ENCODE assay signal across 8 mouse cellular contexts in the genomic region with DNA sequence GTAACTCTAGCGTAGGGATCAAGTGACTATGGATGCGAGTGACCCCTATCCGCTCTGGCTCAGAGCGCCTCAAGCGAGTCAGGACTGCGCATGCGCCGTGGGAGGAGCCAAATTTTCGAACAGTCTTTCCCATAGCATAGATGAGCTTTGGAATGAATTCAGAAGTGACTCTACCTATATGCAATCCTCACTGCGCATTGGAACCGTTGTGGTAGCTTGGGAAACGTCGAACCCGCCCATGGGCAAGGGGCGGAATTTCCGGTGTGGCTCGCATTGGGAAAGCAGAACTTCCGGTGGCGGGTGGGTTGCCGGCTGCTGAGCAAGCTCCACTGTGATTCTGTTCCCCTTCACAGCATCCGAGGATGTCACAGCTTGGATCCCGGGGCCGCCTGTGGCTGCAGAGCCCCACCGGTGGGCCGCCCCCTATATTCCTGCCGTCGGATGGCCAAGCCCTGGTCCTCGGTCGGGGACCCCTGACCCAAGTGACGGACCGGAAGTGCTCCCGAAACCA. TPM values are rescaled to one million over a fixed set of nuclear protein-coding genes. Genes with fewer than 3 reads are reported as not detected.
DNase-seq lines count a peak whose midpoint lies in the region; ATAC-seq and TF ChIP-seq lines count a peak whose summit lies in the region.

A gene (plus strand): TSS at position 98 of the 511 bp plus-strand sequence.

- peak within 1 kb of the TSS; percentile 63 for H3K4me2 ChIP-seq in CH12.LX (ENCODE audit: insufficient read depth, low read depth, poor library complexity, severe bottlenecking)
- peak within 1 kb of the TSS; percentile 95 for H3K4me2 ChIP-seq in heart, embryonic 15.5 days
- H3K4me2 ChIP-seq in liver, embryonic 14.5 days (ENCODE audit: low read depth): peak within 1 kb of the TSS; percentile 83
- peak within 1 kb of the TSS; percentile 73 for H3K4me2 ChIP-seq in neural tube, embryonic 11.5 days (ENCODE audit: low read depth)
- peak within 1 kb of the TSS; percentile 92 for H3K4me2 ChIP-seq in stomach, postnatal 0 days (replicated peaks; ENCODE audit: low read depth)

- peaks cover 18 to 44% of the 10 kb centered on the region in 2 experiments for H3K36me3 ChIP-seq in CH12.LX (replicated peaks in 1 of 2; ENCODE audit: control insufficient read depth in 1 of 2, insufficient read depth in 1 of 2, low read length in 1 of 2)
- H3K36me3 ChIP-seq in forebrain, embryonic 10.5 days (replicated peaks): peaks cover 46% of the 10 kb centered on the region
- peaks cover 11% of the 10 kb centered on the region for H3K36me3 ChIP-seq in heart, embryonic 15.5 days
- no peaks in the 10 kb centered on the region; the same call in 1 of the 2 replicates for H3K36me3 ChIP-seq in liver, embryonic 14.5 days (replicated peaks; ENCODE audit: control insufficient read depth, insufficient read depth, low read depth)
- H3K36me3 ChIP-seq in neural tube, embryonic 11.5 days (ENCODE audit: control insufficient read depth, insufficient read depth, low read length): peaks cover 4% of the 10 kb centered on the region
- H3K36me3 ChIP-seq in stomach, postnatal 0 days (ENCODE audit: control insufficient read depth, insufficient read depth, low read length): peaks cover 2% of the 10 kb centered on the region; the same call in 1 of the 2 replicates

- H3K9me3 ChIP-seq in CH12.LX (replicated peaks; ENCODE audit: low read length): no peaks in the 10 kb centered on the region
- no peaks in the 10 kb centered on the region for H3K9me3 ChIP-seq in forebrain, embryonic 10.5 days
- no peaks in the 10 kb centered on the region for H3K9me3 ChIP-seq in heart, embryonic 15.5 days (replicated peaks)
- no peaks in the 10 kb centered on the region for H3K9me3 ChIP-seq in liver, embryonic 14.5 days (ENCODE audit: control insufficient read depth, low read length)
- H3K9me3 ChIP-seq in neural tube, embryonic 11.5 days (ENCODE audit: control insufficient read depth, low read length): no peaks in the 10 kb centered on the region
- H3K9me3 ChIP-seq in stomach, postnatal 0 days (ENCODE audit: control insufficient read depth, low read length): no peaks in the 10 kb centered on the region

- under 1% methylated on average over 32 of the region's 32 CpGs for WGBS in forebrain, embryonic 10.5 days
- WGBS in heart, embryonic 15.5 days: 0% methylated on average over 32 of the region's 32 CpGs
- WGBS in liver, embryonic 14.5 days (ENCODE audit: insufficient replicate concordance): under 1% methylated on average over 32 of the region's 32 CpGs
- under 1% methylated on average over 32 of the region's 32 CpGs for WGBS in neural tube, embryonic 11.5 days
- under 1% methylated on average over 32 of the region's 32 CpGs for WGBS in stomach, postnatal 0 days

- TF ChIP-seq POLR2A in CH12.LX (IDR thresholded peaks at IDR 0.05; ENCODE audit: low read depth, low read length): peak; percentile 79

- in situ Hi-C loops in CH12.LX (cut with MboI; ENCODE audit: low pct_ligation_motif_present, low pct_unique_long_range_greater_than_20kb, low sequenced_read_pairs): loop anchor here (10.0 kb wide), 1 partner anchor 98 kb away; no protein-coding TSS in a partner anchor

- dilution Hi-C loops in CH12.LX (cut with MboI; ENCODE audit: extremely low pct_ligation_motif_present, extremely low pct_unique_long_range_greater_than_20kb, low sequenced_read_pairs): no loop called here

- peak within 1 kb of the TSS; percentile 74 for H3K9ac ChIP-seq in CH12.LX (ENCODE audit: insufficient read depth, low read depth)
- peak within 1 kb of the TSS; percentile 88 for H3K9ac ChIP-seq in heart, embryonic 15.5 days
- peak within 1 kb of the TSS; percentile 83 for H3K9ac ChIP-seq in liver, embryonic 14.5 days (replicated peaks)
- peak within 1 kb of the TSS; percentile 76 for H3K9ac ChIP-seq in neural tube, embryonic 11.5 days (ENCODE audit: low read length)
- peak within 1 kb of the TSS; percentile 85 for H3K9ac ChIP-seq in stomach, postnatal 0 days (ENCODE audit: low read length)

- peak within 1 kb of the TSS; percentile 64 to 92 (median 72) for H3K4me3 ChIP-seq in CH12.LX (replicated peaks in 1 of 3; ENCODE audit: low read depth in 2 of 3, low read length in 2 of 3, poor library complexity in 1 of 3)
- peak within 1 kb of the TSS; percentile 93 for H3K4me3 ChIP-seq in forebrain, embryonic 10.5 days
- H3K4me3 ChIP-seq in heart, embryonic 15.5 days: peak within 1 kb of the TSS; percentile 86
- peak within 1 kb of the TSS; percentile 89 to 96 for H3K4me3 ChIP-seq in liver, embryonic 14.5 days (ENCODE audit: insufficient read depth in 1 of 2, low read depth in 2 of 2, low read length in 2 of 2)
- H3K4me3 ChIP-seq in neural tube, embryonic 11.5 days (ENCODE audit: low read depth, low read length): peak within 1 kb of the TSS; percentile 70
- H3K4me3 ChIP-seq in stomach, postnatal 0 days (ENCODE audit: low read depth, low read length): peak within 1 kb of the TSS; percentile 63

- ATAC-seq in heart, embryonic 15.5 days (replicated peaks; ENCODE audit: insufficient number of reproducible peaks, insufficient read depth, low FRiP score, low read depth): peak; percentile 8
- ATAC-seq in liver, embryonic 14.5 days (ENCODE audit: insufficient read depth): peak; percentile 40
- ATAC-seq in neural tube, embryonic 11.5 days (ENCODE audit: insufficient read depth, low FRiP score, low TSS enrichment): peak; percentile 32; the same call in 1 of the 2 replicates
- ATAC-seq in stomach, postnatal 0 days (ENCODE audit: low FRiP score, low TSS enrichment): peak; percentile 5; the same call in 1 of the 2 replicates

- peaks cover 8% of the 10 kb centered on the region; the same call in 1 of the 2 replicates for H3K79me2 ChIP-seq in CH12.LX (replicated peaks; ENCODE audit: control insufficient read depth, extremely low read depth, insufficient read depth, poor library complexity, severe bottlenecking)

- H3K4me1 ChIP-seq in CH12.LX (ENCODE audit: control insufficient read depth in 1 of 2, insufficient read depth in 2 of 2): peaks cover 28 to 68% of the 10 kb centered on the region in 2 experiments
- H3K4me1 ChIP-seq in forebrain, embryonic 10.5 days: peaks cover 79% of the 10 kb centered on the region
- peaks cover 70% of the 10 kb centered on the region for H3K4me1 ChIP-seq in heart, embryonic 15.5 days (replicated peaks)
- H3K4me1 ChIP-seq in liver, embryonic 14.5 days (replicated peaks; ENCODE audit: control insufficient read depth in 2 of 2, insufficient read depth in 2 of 2, low read length in 1 of 2): peaks cover 27 to 28% of the 10 kb centered on the region in 2 experiments
- H3K4me1 ChIP-seq in neural tube, embryonic 11.5 days (ENCODE audit: control insufficient read depth, insufficient read depth, low read length): peaks cover 29% of the 10 kb centered on the region
- H3K4me1 ChIP-seq in stomach, postnatal 0 days (replicated peaks; ENCODE audit: control insufficient read depth, insufficient read depth): peaks cover 2% of the 10 kb centered on the region; the same call in 1 of the 2 replicates

- no peaks in the 10 kb centered on the region for H3K27me3 ChIP-seq in CH12.LX (replicated peaks)
- no peaks in the 10 kb centered on the region for H3K27me3 ChIP-seq in forebrain, embryonic 10.5 days (ENCODE audit: poor library complexity, severe bottlenecking)
- H3K27me3 ChIP-seq in heart, embryonic 15.5 days: no peaks in the 10 kb centered on the region
- H3K27me3 ChIP-seq in liver, embryonic 14.5 days (ENCODE audit: control insufficient read depth, insufficient read depth, low read length): no peaks in the 10 kb centered on the region
- no peaks in the 10 kb centered on the region for H3K27me3 ChIP-seq in neural tube, embryonic 11.5 days (ENCODE audit: control insufficient read depth, insufficient read depth, low read length)
- no peaks in the 10 kb centered on the region for H3K27me3 ChIP-seq in stomach, postnatal 0 days (ENCODE audit: control insufficient read depth, insufficient read depth, low read length)

- TF ChIP-seq CTCF in CH12.LX (conservative IDR thresholded peaks at IDR 0.05 in 1 of 2, IDR thresholded peaks at IDR 0.05 in 1 of 2; ENCODE audit: low read depth in 2 of 2, low read length in 2 of 2): no peak
- peak; percentile 18; the same call in 1 of the 2 replicates for TF ChIP-seq CTCF in liver, embryonic 14.5 days (IDR thresholded peaks at IDR 0.05; ENCODE audit: low read depth)
- TF ChIP-seq CTCF in stomach, postnatal 0 days (IDR thresholded peaks at IDR 0.05; ENCODE audit: low read depth): no peak

- TF ChIP-seq EP300 in CH12.LX (IDR thresholded peaks at IDR 0.05; ENCODE audit: low read length): no peak
- TF ChIP-seq EP300 in liver, embryonic 14.5 days (IDR thresholded peaks at IDR 0.05; ENCODE audit: low read depth): no peak
- TF ChIP-seq EP300 in stomach, postnatal 0 days (optimal IDR thresholded peaks at IDR 0.05): no peak

- TF ChIP-seq RAD21 in CH12.LX (IDR thresholded peaks at IDR 0.05; ENCODE audit: low read depth, low read length): no peak

- peak within 1 kb of the TSS; percentile 85 for H3K27ac ChIP-seq in CH12.LX (ENCODE audit: insufficient read depth, low read depth)
- H3K27ac ChIP-seq in forebrain, embryonic 10.5 days: peak within 1 kb of the TSS; percentile 94
- H3K27ac ChIP-seq in heart, embryonic 15.5 days: peak within 1 kb of the TSS; percentile 93
- peak within 1 kb of the TSS; percentile 92 for H3K27ac ChIP-seq in liver, embryonic 14.5 days
- H3K27ac ChIP-seq in neural tube, embryonic 11.5 days (ENCODE audit: low read depth, low read length): peak within 1 kb of the TSS; percentile 84
- H3K27ac ChIP-seq in stomach, postnatal 0 days (replicated peaks): peak within 1 kb of the TSS; percentile 87

- DNase-seq in CH12.LX (ENCODE audit: extremely low read depth): peak; percentile 93
- DNase-seq in c-Kit-positive CD71-negative TER-119-negative erythroid progenitor cells, embryonic 14.5 days (ENCODE audit: low read depth): peak; percentile 87
- DNase-seq in forebrain, embryonic 10.5 days (ENCODE audit: extremely low spot score, low spot score): peak; percentile 89
- DNase-seq in kidney, postnatal 25 days: peak; percentile 86 to 90
- peak; percentile 74 to 81 (median 76) for DNase-seq in liver, embryonic 14.5 days (ENCODE audit: low read depth in 3 of 3, low spot score in 3 of 3)
- DNase-seq in neural tube, embryonic 11.5 days (ENCODE audit: low spot score): peak; percentile 89
- DNase-seq in stomach, postnatal 0 days (ENCODE audit: low spot score): peak; percentile 85

TF ChIP-seq in CH12.LX, 34 proteins besides CTCF, POLR2A, EP300 and RAD21 (continues in another document):
- 0 out of 2 replicates have a peak, but pooled peaks have one; percentile 36 for TF ChIP-seq UBTF (IDR thresholded peaks at IDR 0.05; ENCODE audit: low read depth, low read length)

RNA-seq across cellular contexts. Expression of the gene that starts here (rescaled TPM):
- 35.9 and 41.6 TPM in 2 replicates for total RNA-seq in CH12.LX (2012; rRNA removed)
- 14.8 and 15.3 TPM in 2 replicates for total RNA-seq in CH12.LX (2014; rRNA removed)
- 20.7 and 22.2 TPM in 2 replicates for polyA plus RNA-seq in CH12.LX (2012; ENCODE audit: insufficient read length, low read depth)
- 37.8 and 39.8 TPM in 2 replicates for polyA plus RNA-seq in forebrain, embryonic 10.5 days (2016; fragmentation: Nextera tagmentation; extraction: Ambion mirVana)
- polyA plus RNA-seq in heart, embryonic 15.5 days (2015; fragmentation: Nextera tagmentation; extraction: Ambion mirVana): 22.4 and 28.7 TPM in 2 replicates
- polyA plus RNA-seq in liver, embryonic 14.5 days (2012; rRNA removed): 12.7 and 14.3 TPM in 2 replicates
- polyA plus RNA-seq in liver, embryonic 14.5 days (2014; fragmentation: Nextera tagmentation; extraction: Ambion mirVana): 15.6 and 17.0 TPM in 2 replicates
- polyA plus RNA-seq in neural tube, embryonic 11.5 days (2014; fragmentation: Nextera tagmentation; extraction: Ambion mirVana): 30.2 and 30.6 TPM in 2 replicates
- polyA plus RNA-seq in stomach, postnatal 0 days (2015; fragmentation: Nextera tagmentation; extraction: Ambion mirVana): 23.5 and 25.7 TPM in 2 replicates

Comparison
In these comparisons a context has a peak if more than half of its experiments do, and no peak if none do; other contexts are left out.
1. Peak in every context shown above with its lines: DNase-seq, ATAC-seq, H3K4me3 ChIP-seq and H3K27ac ChIP-seq.